Mouse (Mus musculus) small intestine, adult 2 months (tissue): Measurements from ENCODE around the gene Lhfp.

Source experiments
- CTCF ChIP-seq: fragments of 200-500 bp; IDR thresholded peaks from 2 replicates; pipeline ENCODE4 v1.5.1; 2012; ENCODE audit warnings: low read depth, mild to moderate bottlenecking, control low read depth, inconsistent platforms, low read length, moderate library complexity, mixed read lengths; ENCODE audit not compliant: insufficient replicate concordance, insufficient read length; ENCODE audit errors: extremely low read depth
- POLR2A ChIP-seq: fragments of 200-500 bp; IDR thresholded peaks from 2 replicates; pipeline ENCODE4 v1.6.1; 2012; ENCODE audit warnings: low read depth, mild to moderate bottlenecking, control low read depth, inconsistent platforms, low read length, moderate library complexity

GRCm38 (mm10) chr3:53004406-53005114 is 36.8 kb upstream of the Lhfp start:
- TF ChIP-seq CTCF (no peak), POLR2A (no peak)
